Mouse (Mus musculus): ENCODE results near the gene Cry2.

Cry2 gene

GRCm38 (mm10) chr2:92370821-92371805 lies 62.7 kb downstream of the Cry2 start:
- peak; percentile 74 for DNase-seq (ENCODE audit: low read depth, low spot score)

GRCm38 (mm10) chr2:92370375-92370774 lies 63.5 kb downstream of the Cry2 start:
- no peak for DNase-seq (ENCODE audit: low read depth, low spot score)

- DNase-seq (ENCODE audit: low read depth, low spot score), result no peak
Measured at GRCm38 (mm10) chr2:92367383-92368029, 66.3 kb downstream of the Cry2 start.

- no peak for DNase-seq (ENCODE audit: low read depth, low spot score)
Measured at GRCm38 (mm10) chr2:92365568-92365967, 68.3 kb downstream of the Cry2 start.

- no peak for DNase-seq (ENCODE audit: low read depth, low spot score)
Measured at GRCm38 (mm10) chr2:92364086-92364485, 69.8 kb downstream of the Cry2 start.

- DNase-seq (ENCODE audit: low read depth, low spot score), result no peak
Measured at GRCm38 (mm10) chr2:92362571-92363228, 71.1 kb downstream of the Cry2 start.

GRCm38 (mm10) chr2:92361795-92362194 lies 72.0 kb downstream of the Cry2 start:
- no peak for DNase-seq (ENCODE audit: low read depth, low spot score)

- DNase-seq (ENCODE audit: low read depth, low spot score), result no peak
Measured at GRCm38 (mm10) chr2:92360893-92361292, 73.0 kb downstream of the Cry2 start.

GRCm38 (mm10) chr2:92360186-92360823 lies 73.5 kb downstream of the Cry2 start:
- no peak for DNase-seq (ENCODE audit: low read depth, low spot score)

GRCm38 (mm10) chr2:92359301-92359700 lies 74.5 kb downstream of the Cry2 start:
- DNase-seq (ENCODE audit: low read depth, low spot score), result no peak

- no peak for DNase-seq (ENCODE audit: low read depth, low spot score)
Measured at GRCm38 (mm10) chr2:92354224-92354623, 79.6 kb downstream of the Cry2 start.
